Mouse (Mus musculus) megakaryocyte progenitor cell, adult 5-6 weeks (primary cell): ENCODE measurements around the gene Sned1. TPM values are rescaled to one million over a fixed set of nuclear protein-coding genes. Genes with fewer than 3 reads are reported as not detected.

ENCODE experiments used
- ATAC-seq: replicated peaks from 2 replicates; pipeline ENCODE4 v1.8.0; 2016; ENCODE audit warnings: mild to moderate bottlenecking, moderate TSS enrichment, inconsistent platforms; ENCODE audit not compliant: poor library complexity
- total RNA-seq, 2 experiments: library from RNA; stranded (forward) in 1 of 2; stranded (reverse) in 1 of 2; fragments of 157-497, 149-512 nt in 1 of 2; fragments of 200-1000 nt in 1 of 2; gene quantifications; 2 replicates each; pipeline versions ENCODE4 v1.2.3 to v1.2.4; 2015 to 2017

Gene Sned1
- total RNA-seq, 2 experiments from 2014 or later: 0.17 to 0.44 TPM

GRCm38 (mm10) chr1:93300578-93300977 lies 64.9 kb downstream of the Sned1 start:
- no peak for ATAC-seq

- peak; percentile 100 for ATAC-seq
Observed at GRCm38 (mm10) chr1:93305581-93306337, 70.1 kb downstream of the Sned1 start, which contains the start of gene Mterf4. Gene Mterf4, minus strand, starts transcription at chr1:93305915.

DNA sequence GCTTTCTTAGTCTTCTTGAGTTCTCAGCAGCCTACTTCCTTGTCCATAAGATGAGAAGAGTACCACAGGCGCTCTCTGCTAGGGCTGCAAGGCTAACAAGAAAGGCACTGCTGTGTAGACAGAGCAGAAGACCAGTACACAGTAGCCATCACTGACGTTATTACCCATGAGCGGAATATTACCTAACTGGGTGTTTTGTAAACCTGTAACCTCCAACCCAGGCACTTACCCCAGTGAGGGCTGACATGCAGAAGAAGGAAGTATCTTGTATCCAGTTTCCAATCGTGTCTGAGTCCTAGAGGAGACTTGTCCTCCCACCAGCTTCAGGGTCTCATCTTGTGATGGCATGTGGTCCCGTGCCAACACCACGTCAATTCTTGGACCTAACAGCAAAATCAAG lies 88.3 kb downstream of the Sned1 start:
- ATAC-seq: peak; percentile 73

DNA sequence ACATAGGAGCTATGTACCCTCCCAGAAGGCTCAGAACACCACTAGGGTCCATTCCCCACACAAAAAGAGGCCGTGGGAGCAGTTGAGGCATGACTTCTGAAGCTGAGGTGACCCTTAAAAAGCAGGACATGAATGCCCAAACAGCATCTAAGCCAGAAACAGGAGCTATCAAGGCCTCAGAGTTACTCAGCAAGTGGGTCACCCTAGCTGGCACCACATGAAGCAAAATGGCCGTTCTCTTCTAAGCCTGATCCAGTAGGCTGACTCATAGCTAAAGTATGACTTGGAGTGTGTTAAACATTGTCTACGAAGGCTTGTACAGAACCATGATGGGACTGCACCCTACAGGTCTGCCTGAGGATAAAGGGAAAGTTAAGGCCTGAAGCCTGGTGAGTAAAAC lies 90.8 kb downstream of the Sned1 start:
- ATAC-seq: no peak

GRCm38 (mm10) chr1:93334621-93335020 lies 99.0 kb downstream of the Sned1 start:
- no peak for ATAC-seq

DNA sequence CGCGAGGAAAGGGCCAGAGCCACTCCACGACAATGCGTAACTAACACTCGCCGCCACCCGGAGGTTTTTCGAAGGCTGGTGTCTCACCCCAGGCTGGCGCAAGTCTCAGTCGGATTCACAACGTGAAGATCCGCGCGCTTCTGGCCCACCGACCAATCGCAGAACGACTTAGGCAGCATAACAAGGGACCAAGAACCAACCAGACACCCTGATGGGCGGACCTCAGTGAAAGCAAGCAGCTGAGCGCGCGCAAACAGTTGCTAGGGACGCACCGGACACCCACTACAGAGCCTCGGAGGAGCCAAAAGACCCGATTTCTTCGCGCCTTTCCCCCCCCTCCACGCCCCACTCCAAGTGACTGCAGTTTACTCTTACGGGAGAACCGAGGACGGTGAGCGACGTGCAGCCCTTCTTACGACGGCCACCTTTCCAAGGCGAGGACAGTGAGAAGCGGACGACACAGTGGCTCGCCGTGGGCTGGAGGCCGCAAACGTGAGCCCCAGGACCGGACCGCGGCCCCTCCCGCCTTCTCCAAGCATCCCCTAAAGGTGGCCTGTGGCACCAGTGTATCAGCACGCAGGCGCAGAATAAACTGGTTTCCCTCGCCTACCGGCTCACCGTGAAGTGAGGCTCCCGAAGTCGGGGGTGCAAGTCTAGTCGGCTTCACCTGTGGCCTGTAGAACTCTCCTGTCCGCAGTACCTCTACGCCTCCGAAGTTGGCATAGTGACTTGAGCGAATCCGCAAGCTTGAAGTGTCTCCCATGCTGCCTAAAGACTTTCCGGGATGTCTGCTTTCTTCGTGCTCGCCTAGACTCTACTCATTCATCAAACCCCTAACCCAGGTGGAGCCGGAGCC lies 107.2 kb downstream of the Sned1 start, which contains the start of the genes Ppp1r7 and Pask:
TSS of gene Ppp1r7 (plus strand) at position 207 of the 856 bp plus-strand sequence.
TSS of gene Pask (minus strand) at position 835 of the 856 bp plus-strand sequence.
- ATAC-seq: peak; percentile 89

DNA sequence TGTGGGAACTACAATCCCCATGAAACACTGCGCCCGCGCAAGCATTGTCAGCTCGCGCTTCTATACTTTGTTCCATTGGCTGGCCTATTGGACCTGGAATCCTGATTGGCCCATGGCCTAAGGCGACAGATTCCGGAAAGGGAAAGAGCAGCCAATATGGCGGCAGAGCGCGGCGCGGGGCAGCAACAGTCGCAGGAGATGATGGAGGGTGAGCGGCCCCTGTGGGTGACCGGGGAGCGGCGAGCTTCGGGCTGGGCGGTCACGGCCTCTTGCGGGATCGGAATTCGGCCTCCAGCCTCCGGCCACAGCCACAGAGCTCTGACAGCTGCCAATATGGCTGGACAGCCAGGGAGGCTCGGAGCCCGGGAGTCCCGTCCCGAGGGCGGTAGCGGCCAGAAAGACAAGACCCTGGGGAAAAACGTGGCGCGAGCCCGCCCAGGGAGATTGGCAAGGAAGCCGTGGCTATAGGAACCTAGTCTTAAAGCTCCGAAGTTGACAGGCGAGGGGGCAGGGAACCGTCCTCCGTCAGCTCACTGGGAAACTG lies 107.9 kb downstream of the Sned1 start:
- peak; percentile 85 for ATAC-seq

GRCm38 (mm10) chr1:93347176-93347575 lies 111.5 kb downstream of the Sned1 start:
- ATAC-seq: no peak

DNA sequence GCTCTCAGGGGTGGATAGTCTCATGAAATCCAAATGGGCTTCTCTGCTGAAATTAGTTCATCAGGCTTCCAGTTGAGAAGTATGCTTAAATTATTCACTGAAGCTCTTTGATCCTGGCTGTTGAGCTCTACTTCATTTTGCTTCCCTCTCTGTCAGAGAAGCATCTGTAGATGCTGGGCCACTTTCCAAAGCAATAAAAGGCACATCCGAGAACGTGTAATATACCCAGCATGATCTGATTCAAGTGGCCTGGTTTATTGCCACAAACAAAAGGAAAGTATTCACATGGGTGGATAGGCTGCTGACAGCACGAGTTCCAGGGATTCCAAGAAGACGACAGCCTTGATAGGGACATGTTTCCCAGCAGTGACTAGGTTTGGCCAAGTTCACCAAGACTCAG lies 114.1 kb downstream of the Sned1 start:
- ATAC-seq: no peak

Other genes with a start within 250 kb of the Sned1 start
- gene Aqp12, start 229.5 kb upstream of the Sned1 start, total RNA-seq (2015): not detected in 2 replicates
- not detected in 2 replicates for gene Aqp12, start 229.5 kb upstream of the Sned1 start, total RNA-seq (2017)
- 0.05 TPM in 1 of 2 replicates, not detected in the other for gene Kif1a, start 133.9 kb upstream of the Sned1 start, total RNA-seq (2015)
- gene Kif1a, start 133.9 kb upstream of the Sned1 start, total RNA-seq (2017): not detected in 2 replicates
- gene Agxt, start 100.6 kb upstream of the Sned1 start, total RNA-seq (2015): not detected in 2 replicates
- gene Agxt, start 100.6 kb upstream of the Sned1 start, total RNA-seq (2017): not detected in 2 replicates
- gene 2310007B03Rik, start 74.9 kb upstream of the Sned1 start, total RNA-seq (2015): not detected in 2 replicates
- not detected in 2 replicates for gene 2310007B03Rik, start 74.9 kb upstream of the Sned1 start, total RNA-seq (2017)
- not detected in 2 replicates for gene Crocc2, start 67.1 kb upstream of the Sned1 start, total RNA-seq (2015)
- not detected in 2 replicates for gene Crocc2, start 67.1 kb upstream of the Sned1 start, total RNA-seq (2017)
- 11.3 and 13.1 TPM in 2 replicates for gene Mterf4, start 70.1 kb downstream of the Sned1 start, total RNA-seq (2015)
- 24.4 and 27.6 TPM in 2 replicates for gene Mterf4, start 70.1 kb downstream of the Sned1 start, total RNA-seq (2017)
- gene Ppp1r7, start 107.0 kb downstream of the Sned1 start, total RNA-seq (2015): 27.1 and 43.2 TPM in 2 replicates
- gene Ppp1r7, start 107.0 kb downstream of the Sned1 start, total RNA-seq (2017): 16.0 and 26.1 TPM in 2 replicates
- gene Pask, start 107.6 kb downstream of the Sned1 start, total RNA-seq (2015): 11.1 and 13.8 TPM in 2 replicates
- gene Pask, start 107.6 kb downstream of the Sned1 start, total RNA-seq (2017): 10.4 and 12.6 TPM in 2 replicates
- 0.05 and 1.1 TPM in 2 replicates for gene Ano7, start 138.1 kb downstream of the Sned1 start, total RNA-seq (2015)
- 0.33 TPM in 1 of 2 replicates, not detected in the other for gene Ano7, start 138.1 kb downstream of the Sned1 start, total RNA-seq (2017)
- gene Hdlbp, start 243.0 kb downstream of the Sned1 start, total RNA-seq (2015): 153 and 154 TPM in 2 replicates
- 115 and 138 TPM in 2 replicates for gene Hdlbp, start 243.0 kb downstream of the Sned1 start, total RNA-seq (2017)